ENCODE assay signal across 30 mouse cellular contexts in the genomic region with DNA sequence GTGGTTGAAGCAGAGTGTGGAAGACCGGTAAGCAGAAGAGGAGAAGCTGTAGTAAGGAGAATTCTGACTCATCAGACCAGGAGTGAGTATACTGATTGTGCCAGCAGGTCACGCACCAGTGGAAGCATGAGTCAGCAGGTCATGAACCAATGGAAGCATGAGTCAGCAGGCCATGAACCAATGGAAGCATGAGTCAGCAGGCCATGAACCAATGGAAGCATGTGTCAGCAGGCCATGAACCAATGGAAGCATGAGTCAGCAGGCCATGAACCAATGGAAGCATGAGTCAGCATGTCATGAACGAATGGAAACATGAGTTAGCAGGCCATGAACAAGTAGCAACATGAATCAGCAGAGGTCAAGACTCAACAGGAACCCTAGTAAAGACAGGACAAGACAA. TPM values are rescaled to one million over a fixed set of nuclear protein-coding genes. Genes with fewer than 3 reads are reported as not detected.
A peak's percentile ranks its signal among the peaks of the same experiment; 100 is the strongest.
DNase-seq lines count a peak whose midpoint lies in the region; ATAC-seq and TF ChIP-seq lines count a peak whose summit lies in the region.
"Had no signal": no experiment of that assay in that cellular context is flagged by ENCODE, and none has a peak within 500 bp of the region (broad histone marks: within the 10 kb centered on the region; RNA-seq: fewer than 3 reads in every experiment).

No protein-coding gene starts in this region.

- no peak for ATAC-seq in forebrain, embryonic 14.5 days
- no peak for ATAC-seq in midbrain, postnatal 0 days (ENCODE audit: low FRiP score)
- ATAC-seq: forebrain, embryonic 13.5 days; intestine, embryonic 16.5 days had no signal

- no peak overlapping the region for H3K4me3 ChIP-seq in ES-E14 (ENCODE audit: insufficient read depth in 1 of 2, low read depth in 1 of 2, low read length in 2 of 2, poor library complexity in 1 of 2, severe bottlenecking in 1 of 2)
- no peak overlapping the region for H3K4me3 ChIP-seq in forebrain, embryonic 14.5 days (ENCODE audit: low read depth, low read length)
- H3K4me3 ChIP-seq in midbrain, postnatal 0 days (ENCODE audit: low read depth, low read length): no peak overlapping the region
- H3K4me3 ChIP-seq: forebrain, embryonic 13.5 days; layer of hippocampus, adult 2 months; left cerebral cortex, adult 2 months; limb, embryonic 12.5 days; liver, embryonic 15.5 days; midbrain, embryonic 12.5 days had no signal

- no peaks in the 10 kb centered on the region for H3K36me3 ChIP-seq in ES-E14 (ENCODE audit: control insufficient read depth, insufficient read depth, low read length, poor library complexity, severe bottlenecking)
- no peaks in the 10 kb centered on the region for H3K36me3 ChIP-seq in forebrain, embryonic 14.5 days (ENCODE audit: control insufficient read depth, insufficient read depth, low read length)
- H3K36me3 ChIP-seq in midbrain, postnatal 0 days (ENCODE audit: insufficient read depth, low read length): no peaks in the 10 kb centered on the region
- H3K36me3 ChIP-seq: G1E; limb, embryonic 12.5 days; liver, embryonic 15.5 days; midbrain, embryonic 12.5 days had no signal

- 82% methylated on average over 3 of the region's 3 CpGs for WGBS in forebrain, embryonic 14.5 days
- 80% methylated on average over 3 of the region's 3 CpGs for WGBS in midbrain, postnatal 0 days

- H3K27ac ChIP-seq in ES-E14 (ENCODE audit: insufficient read depth, low read depth, low read length, poor library complexity, severe bottlenecking): no peak overlapping the region
- no peak overlapping the region for H3K27ac ChIP-seq in forebrain, embryonic 14.5 days (ENCODE audit: low read depth, low read length)
- H3K27ac ChIP-seq in midbrain, postnatal 0 days (ENCODE audit: low read depth, low read length): no peak overlapping the region
- H3K27ac ChIP-seq: forebrain, embryonic 13.5 days; layer of hippocampus, adult 2 months; left cerebral cortex, adult 2 months; limb, embryonic 12.5 days; liver, embryonic 15.5 days; midbrain, embryonic 12.5 days had no signal

- no peaks in the 10 kb centered on the region for H3K27me3 ChIP-seq in forebrain, embryonic 14.5 days (replicated peaks; ENCODE audit: control insufficient read depth, insufficient read depth, low read length)
- no peaks in the 10 kb centered on the region for H3K27me3 ChIP-seq in midbrain, postnatal 0 days (ENCODE audit: insufficient read depth, low read length)
- H3K27me3 ChIP-seq: forebrain, embryonic 13.5 days; limb, embryonic 12.5 days; liver, embryonic 15.5 days had no signal

- TF ChIP-seq CTCF in midbrain, postnatal 0 days (IDR thresholded peaks at IDR 0.05): no peak

- DNase-seq in 3134 (ENCODE audit: extremely low read depth, insufficient read length, low spot score): peak; percentile 34
- peak; percentile 46 for DNase-seq in 3T3-L1 (ENCODE audit: low read depth, low spot score)
- DNase-seq in ES-E14 (ENCODE audit: low read depth, low spot score): no peak
- DNase-seq in NIH3T3 (ENCODE audit: low read depth): peak; percentile 38
- DNase-seq in urinary bladder, adult 18-20 months (ENCODE audit: low spot score in 2 of 2): no peak
- DNase-seq in forebrain, embryonic 14.5 days (ENCODE audit: low spot score): no peak
- no peak for DNase-seq in gastrocnemius, postnatal 4 days (ENCODE audit: low spot score in 2 of 2)
- DNase-seq in midbrain, postnatal 0 days (ENCODE audit: low spot score): no peak
- DNase-seq: cerebellum, adult 11 months; cerebellum, adult 9-10 months; cerebellum, postnatal 36 days; gastrocnemius, postnatal 10 days; heart, postnatal 14 days; kidney, postnatal 25 days; lung, embryonic 14.5 days; lung, postnatal 14 days had no signal

- no peak overlapping the region for H3K4me2 ChIP-seq in forebrain, embryonic 14.5 days (ENCODE audit: low read length)
- H3K4me2 ChIP-seq in midbrain, postnatal 0 days (ENCODE audit: low read depth, low read length, poor library complexity, severe bottlenecking): no peak overlapping the region
- H3K4me2 ChIP-seq: forebrain, embryonic 13.5 days; limb, embryonic 12.5 days; liver, embryonic 15.5 days; lung, embryonic 14.5 days; midbrain, embryonic 12.5 days had no signal

- H3K9ac ChIP-seq in ES-E14 (ENCODE audit: insufficient read depth, low read depth, low read length, poor library complexity, severe bottlenecking): no peak overlapping the region
- no peak overlapping the region for H3K9ac ChIP-seq in forebrain, embryonic 14.5 days (ENCODE audit: low read length)
- no peak overlapping the region for H3K9ac ChIP-seq in midbrain, postnatal 0 days (replicated peaks; ENCODE audit: low read length, poor library complexity, severe bottlenecking)
- H3K9ac ChIP-seq: forebrain, embryonic 13.5 days; limb, embryonic 12.5 days; liver, embryonic 15.5 days; lung, embryonic 14.5 days; midbrain, embryonic 12.5 days had no signal

- in situ Hi-C loops in ES-E14 (cut with MboI; ENCODE audit: low sequenced_read_pairs in 2 of 2, unreplicated experiment in 2 of 2): no loop called here

- no peaks in the 10 kb centered on the region for H3K4me1 ChIP-seq in ES-E14 (ENCODE audit: control insufficient read depth in 2 of 2, insufficient read depth in 2 of 2, low read length in 2 of 2, poor library complexity in 1 of 2)
- no peaks in the 10 kb centered on the region for H3K4me1 ChIP-seq in forebrain, embryonic 14.5 days (ENCODE audit: control insufficient read depth, insufficient read depth, low read length)
- H3K4me1 ChIP-seq in midbrain, postnatal 0 days (ENCODE audit: insufficient read depth, low read length): 0 out of 2 replicates have a peak, but pooled peaks cover 5% of the 10 kb centered on the region
- H3K4me1 ChIP-seq: liver, embryonic 15.5 days; midbrain, embryonic 12.5 days had no signal

- H3K9me3 ChIP-seq in ES-E14 (ENCODE audit: control insufficient read depth, insufficient read depth, low read depth, low read length): no peaks in the 10 kb centered on the region
- no peaks in the 10 kb centered on the region for H3K9me3 ChIP-seq in forebrain, embryonic 14.5 days (replicated peaks; ENCODE audit: control insufficient read depth, low read length)
- no peaks in the 10 kb centered on the region for H3K9me3 ChIP-seq in midbrain, postnatal 0 days (ENCODE audit: low read length)
- H3K9me3 ChIP-seq: forebrain, embryonic 13.5 days; limb, embryonic 12.5 days; liver, embryonic 15.5 days; midbrain, embryonic 12.5 days had no signal

TF ChIP-seq in ES-E14, 5 proteins besides CTCF, POLR2A, EP300 and RAD21:
- TF ChIP-seq ZNF384 (IDR thresholded peaks at IDR 0.05; ENCODE audit: low read depth, low read length) (no peak), HCFC1 (IDR thresholded peaks at IDR 0.05; ENCODE audit: borderline replicate concordance, insufficient read depth, low read length) (no peak), CHD2 (IDR thresholded peaks at IDR 0.05; ENCODE audit: low read depth, low read length) (no peak), ZC3H11A (IDR thresholded peaks at IDR 0.05; ENCODE audit: borderline replicate concordance, low read depth, low read length) (no peak), MAFK (IDR thresholded peaks at IDR 0.05; ENCODE audit: insufficient read depth, low read depth, low read length) (peak; percentile 90)
TF ChIP-seq in ES-E14: peak in this region for 1.

RNA-seq across cellular contexts. Expression of gene Myod1, which starts 55.0 kb away (rescaled TPM):
- not detected in 2 replicates for total RNA-seq in ES-E14 (2012; rRNA removed)
- 0.15 TPM in 1 of 2 replicates, not detected in the other for polyA plus RNA-seq in forebrain, embryonic 14.5 days (2014; fragmentation: Nextera tagmentation; extraction: Ambion mirVana)
- total RNA-seq in gastrocnemius, postnatal 4 days (2021): 10 to 100 TPM; 63.8 to 76.5 TPM
- total RNA-seq in midbrain, postnatal 0 days (2014; rRNA removed): 2.8 TPM in 1 of 2 replicates, not detected in the other
- polyA plus RNA-seq in midbrain, postnatal 0 days (2015; fragmentation: Nextera tagmentation; extraction: Ambion mirVana): 0.11 and 0.52 TPM in 2 replicates
- total RNA-seq: adrenal gland, adult 18-20 months; granulocyte monocyte progenitor cell, adult 5-6 weeks; heart, postnatal 14 days; layer of hippocampus, postnatal 14 days; liver, adult 2 months; megakaryocyte progenitor cell, adult 5-6 weeks had no signal
- polyA plus RNA-seq: forebrain, embryonic 13.5 days; G1E; heart, embryonic 14.5 days; liver, adult 2 months; midbrain, embryonic 12.5 days had no signal

Comparison
In these comparisons a context has a peak if more than half of its experiments do, and no peak if none do; other contexts are left out.
1. DNase-seq: peak in 3134 (single experiment), 3T3-L1 (single experiment) and NIH3T3 (single experiment); none in ES-E14 (single experiment), urinary bladder, adult 18-20 months (0 of 2), forebrain, embryonic 14.5 days (single experiment), gastrocnemius, postnatal 4 days (0 of 2) and midbrain, postnatal 0 days (single experiment).
2. RNA of gene Myod1, which starts 55.0 kb away (total RNA-seq): 63.8 to 76.5 TPM in gastrocnemius, postnatal 4 days; 2.8 TPM in midbrain, postnatal 0 days and not detected in ES-E14; every median in the first group is over 10 times any median in the second.